Mouse (Mus musculus) MEL (cell line): ENCODE measurements around the gene 4930453N24Rik. TPM values are rescaled to one million over a fixed set of nuclear protein-coding genes. Genes with fewer than 3 reads are reported as not detected.

Source experiments
- DNase-seq: peaks from one replicate; pipeline ENCODE4 v3.0.0; 2011; ENCODE audit warnings: low read depth, low spot score
- H3K27ac ChIP-seq: 2 replicates; pipeline ENCODE4 v1.5.1; 2012; ENCODE audit warnings: low read depth, mild to moderate bottlenecking, control low read depth, low read length, moderate library complexity; ENCODE audit not compliant: control insufficient read depth
- H3K27me3 ChIP-seq, 2 experiments: fragments of 150-350 bp in 1 of 2; sonication (generic) in 1 of 2; 2 replicates each; pipeline ENCODE4 v1.6.1; 2012; ENCODE audit warnings: low read length in 2 of 2, mild to moderate bottlenecking in 2 of 2, improper control_type of control experiment in 1 of 2, moderate library complexity in 1 of 2; ENCODE audit not compliant: insufficient read depth in 2 of 2, control insufficient read depth in 1 of 2
- H3K36me3 ChIP-seq, 2 experiments: 2 replicates each; pipeline ENCODE4 v1.6.1; 2012 to 2014; ENCODE audit warnings: low read length in 2 of 2, improper control_type of control experiment in 1 of 2, inconsistent platforms in 1 of 2, mild to moderate bottlenecking in 1 of 2; ENCODE audit not compliant: insufficient read depth in 2 of 2, control insufficient read depth in 1 of 2
- H3K4me1 ChIP-seq, 2 experiments: fragments of 150-350 bp in 1 of 2; sonication (generic) in 1 of 2; 2 replicates each; pipeline ENCODE4 v1.6.1; 2012; ENCODE audit warnings: low read length in 2 of 2, improper control_type of control experiment in 1 of 2, mild to moderate bottlenecking in 1 of 2; ENCODE audit not compliant: insufficient read depth in 2 of 2, control insufficient read depth in 1 of 2
- H3K4me3 ChIP-seq, 2 experiments: fragments of 150-350 bp in 1 of 2; sonication (generic) in 1 of 2; 2 replicates each; pipeline ENCODE4 v1.5.1; 2012; ENCODE audit warnings: low read depth in 2 of 2, low read length in 2 of 2, mild to moderate bottlenecking in 2 of 2, moderate library complexity in 2 of 2, control low read depth in 1 of 2, improper control_type of control experiment in 1 of 2; ENCODE audit not compliant: control insufficient read depth in 1 of 2, insufficient read depth in 1 of 2
- H3K79me2 ChIP-seq: 2 replicates; pipeline ENCODE4 v1.6.1; 2012; ENCODE audit warnings: mild to moderate bottlenecking, low read length, moderate library complexity; ENCODE audit not compliant: control insufficient read depth, poor library complexity, insufficient read depth
- H3K9ac ChIP-seq: 2 replicates; pipeline ENCODE4 v1.6.1; 2012; ENCODE audit warnings: low read depth, mild to moderate bottlenecking, control low read depth, low read length, moderate library complexity; ENCODE audit not compliant: control insufficient read depth, poor library complexity, severe bottlenecking
- H3K9me3 ChIP-seq: fragments of 150-350 bp; sonication (generic); replicated peaks from 2 replicates; pipeline ENCODE4 v1.6.1; 2012; ENCODE audit warnings: mild to moderate bottlenecking, low read length, improper control_type of control experiment, moderate library complexity; ENCODE audit not compliant: insufficient read depth
- BHLHE40 ChIP-seq: IDR thresholded peaks from 2 replicates; pipeline ENCODE4 v1.6.1; 2012; ENCODE audit warnings: low read depth, mild to moderate bottlenecking, inconsistent platforms, low read length, improper control_type of control experiment, borderline replicate concordance
- CTCF ChIP-seq, 3 experiments: IDR thresholded peaks in 2 of 3; conservative IDR thresholded peaks in 1 of 3; 2 replicates each; pipeline ENCODE4 v1.5.1; 2011 to 2012; ENCODE audit warnings: low read length in 3 of 3, low read depth in 2 of 3, mild to moderate bottlenecking in 2 of 3, improper control_type of control experiment in 1 of 3, inconsistent platforms in 1 of 3, mixed read lengths in 1 of 3, moderate library complexity in 1 of 3; ENCODE audit not compliant: control insufficient read depth in 1 of 3, insufficient read depth in 1 of 3, poor library complexity in 1 of 3, severe bottlenecking in 1 of 3
- E2F4 ChIP-seq: IDR thresholded peaks from 2 replicates; pipeline ENCODE4 v1.6.1; 2011; ENCODE audit warnings: low read depth, low read length, improper control_type of control experiment, borderline replicate concordance
- ELF1 ChIP-seq: IDR thresholded peaks from 2 replicates; pipeline ENCODE4 v1.6.1; 2014; ENCODE audit warnings: low read depth, mild to moderate bottlenecking, inconsistent platforms, low read length, improper control_type of control experiment, moderate library complexity
- EP300 ChIP-seq, 2 experiments: IDR thresholded peaks; 2 replicates each; pipeline ENCODE4 v1.6.1; 2011; ENCODE audit warnings: improper control_type of control experiment in 2 of 2, low read length in 2 of 2, low read depth in 1 of 2, mild to moderate bottlenecking in 1 of 2
- ETS1 ChIP-seq: IDR thresholded peaks from 2 replicates; pipeline ENCODE4 v1.6.1; 2012; ENCODE audit warnings: low read depth, mild to moderate bottlenecking, inconsistent platforms, low read length, improper control_type of control experiment, moderate library complexity
- GATA1 ChIP-seq: IDR thresholded peaks from 2 replicates; pipeline ENCODE4 v1.6.1; 2011; ENCODE audit warnings: low read depth, low read length, improper control_type of control experiment
- HCFC1 ChIP-seq: IDR thresholded peaks from 2 replicates; pipeline ENCODE4 v1.6.1; 2012; ENCODE audit warnings: low read depth, mild to moderate bottlenecking, inconsistent platforms, low read length, improper control_type of control experiment, moderate library complexity
- JUND ChIP-seq: IDR thresholded peaks from 2 replicates; pipeline ENCODE4 v1.6.1; 2011; ENCODE audit warnings: low read depth, mild to moderate bottlenecking, improper control_type of control experiment, low read length
- KAT2A ChIP-seq: conservative IDR thresholded peaks from 2 replicates; pipeline ENCODE4 v1.6.1; 2012; ENCODE audit warnings: low read depth, low read length, improper control_type of control experiment, inconsistent platforms
- MAFK ChIP-seq: IDR thresholded peaks from 2 replicates; pipeline ENCODE4 v1.6.1; 2011; ENCODE audit warnings: low read depth, mild to moderate bottlenecking, low read length, improper control_type of control experiment, borderline replicate concordance
- MAX ChIP-seq: IDR thresholded peaks from 2 replicates; pipeline ENCODE4 v1.6.1; 2011; ENCODE audit warnings: low read length, improper control_type of control experiment
- MAZ ChIP-seq: IDR thresholded peaks from 2 replicates; pipeline ENCODE4 v1.6.1; 2012; ENCODE audit warnings: low read depth, mild to moderate bottlenecking, inconsistent platforms, low read length, improper control_type of control experiment
- MEF2A ChIP-seq: IDR thresholded peaks from 2 replicates; pipeline ENCODE4 v1.6.1; 2014; ENCODE audit warnings: low read depth, mild to moderate bottlenecking, inconsistent platforms, low read length, improper control_type of control experiment; ENCODE audit not compliant: poor library complexity, insufficient replicate concordance, severe bottlenecking; ENCODE audit errors: extremely low read depth
- MXI1 ChIP-seq: IDR thresholded peaks from 2 replicates; pipeline ENCODE4 v1.6.1; 2011; ENCODE audit warnings: mild to moderate bottlenecking, low read depth, low read length, improper control_type of control experiment
- MYB ChIP-seq: IDR thresholded peaks from 2 replicates; pipeline ENCODE4 v1.6.1; 2011; ENCODE audit warnings: mild to moderate bottlenecking, low read depth, low read length, improper control_type of control experiment
- MYC ChIP-seq: IDR thresholded peaks from 2 replicates; pipeline ENCODE4 v1.6.1; 2011; ENCODE audit warnings: low read depth, mild to moderate bottlenecking, low read length, improper control_type of control experiment, moderate library complexity
- NELFE ChIP-seq: IDR thresholded peaks from 2 replicates; pipeline ENCODE4 v1.6.1; 2011; ENCODE audit warnings: low read depth, low read length, improper control_type of control experiment
- NRF1 ChIP-seq: IDR thresholded peaks from 2 replicates; pipeline ENCODE4 v1.6.1; 2014; ENCODE audit warnings: low read depth, mild to moderate bottlenecking, inconsistent platforms, low read length, improper control_type of control experiment, moderate library complexity; ENCODE audit not compliant: poor library complexity, insufficient read depth, severe bottlenecking
- POLR2A ChIP-seq, 2 experiments: IDR thresholded peaks; 2 replicates each; pipeline ENCODE4 v1.6.1; 2011 to 2012; ENCODE audit warnings: low read length in 2 of 2, mild to moderate bottlenecking in 2 of 2, control low read depth in 1 of 2, improper control_type of control experiment in 1 of 2, low read depth in 1 of 2, moderate library complexity in 1 of 2; ENCODE audit not compliant: control insufficient read depth in 1 of 2, insufficient read depth in 1 of 2, poor library complexity in 1 of 2
- POLR2AphosphoS2 ChIP-seq: IDR thresholded peaks from 2 replicates; pipeline ENCODE4 v1.6.1; 2011; ENCODE audit warnings: low read length, improper control_type of control experiment
- POLR2AphosphoS5 ChIP-seq: IDR thresholded peaks from 2 replicates; pipeline ENCODE4 v1.6.1; 2012; ENCODE audit warnings: low read depth, borderline replicate concordance, mild to moderate bottlenecking, inconsistent platforms, low read length, moderate library complexity, mixed read lengths
- RAD21 ChIP-seq: IDR thresholded peaks from 2 replicates; pipeline ENCODE4 v1.6.1; 2011; ENCODE audit warnings: mild to moderate bottlenecking, low read depth, low read length, improper control_type of control experiment
- SIN3A ChIP-seq: IDR thresholded peaks from 2 replicates; pipeline ENCODE4 v1.6.1; 2012; ENCODE audit warnings: low read length, improper control_type of control experiment, inconsistent platforms
- TAL1 ChIP-seq: IDR thresholded peaks from 2 replicates; pipeline ENCODE4 v1.6.1; 2012; ENCODE audit warnings: mild to moderate bottlenecking, inconsistent platforms, low read length, moderate library complexity, mixed read lengths
- TBP ChIP-seq: IDR thresholded peaks from 2 replicates; pipeline ENCODE4 v1.8.0; 2011; ENCODE audit warnings: low read depth, low read length, improper control_type of control experiment
- TCF12 ChIP-seq: IDR thresholded peaks from 2 replicates; pipeline ENCODE4 v1.6.1; 2014; ENCODE audit warnings: low read depth, mild to moderate bottlenecking, inconsistent platforms, low read length, improper control_type of control experiment, moderate library complexity
- UBTF ChIP-seq: IDR thresholded peaks from 2 replicates; pipeline ENCODE4 v1.6.1; 2012; ENCODE audit warnings: low read depth, mild to moderate bottlenecking, inconsistent platforms, low read length, improper control_type of control experiment, moderate library complexity, borderline replicate concordance; ENCODE audit not compliant: insufficient read depth
- USF2 ChIP-seq, 2 experiments: IDR thresholded peaks; 2 replicates each; pipeline ENCODE4 v1.6.1; 2011 to 2012; ENCODE audit warnings: improper control_type of control experiment in 2 of 2, low read length in 2 of 2, borderline replicate concordance in 1 of 2, inconsistent platforms in 1 of 2, low read depth in 1 of 2, mild to moderate bottlenecking in 1 of 2; ENCODE audit not compliant: insufficient read depth in 1 of 2
- ZC3H11A ChIP-seq: IDR thresholded peaks from 2 replicates; pipeline ENCODE4 v1.6.1; 2012; ENCODE audit warnings: low read depth, mild to moderate bottlenecking, inconsistent platforms, low read length, improper control_type of control experiment
- ZMIZ1 ChIP-seq: IDR thresholded peaks from 2 replicates; pipeline ENCODE4 v1.6.1; 2012; ENCODE audit warnings: low read depth, mild to moderate bottlenecking, inconsistent platforms, low read length, improper control_type of control experiment, moderate library complexity
- ZNF384 ChIP-seq: IDR thresholded peaks from 2 replicates; pipeline ENCODE4 v1.6.1; 2012; ENCODE audit warnings: low read depth, mild to moderate bottlenecking, inconsistent platforms, low read length, improper control_type of control experiment
- polyA plus RNA-seq, 2 experiments: library from polyadenylated mRNA; stranded (reverse) in 1 of 2; unstranded in 1 of 2; fragments of >175 nt in 1 of 2; fragments of >200 nt in 1 of 2; gene quantifications; 2 replicates each; pipeline versions ENCODE4 v1.2.1 to v1.2.4; 2012; ENCODE audit warnings: low replicate concordance in 2 of 2, low read depth in 1 of 2; ENCODE audit not compliant: insufficient read length in 2 of 2, insufficient read depth in 1 of 2, missing spikeins in 1 of 2
- total RNA-seq: library from RNA; depleted of rRNA; stranded (reverse); fragments of 300-350 nt; gene quantifications from 2 replicates; pipeline ENCODE4 v1.2.3, GENCODE M21; 2012

The 4930453N24Rik gene
- total and polyA plus RNA-seq, 3 experiments, result 19.4 to 20.5 TPM; not detected in 1

- H3K9me3 ChIP-seq, result no peaks in the 10 kb centered on the region
- H3K27ac ChIP-seq, result no peak overlapping the region
- H3K79me2 ChIP-seq, result no peaks in the 10 kb centered on the region
- no peaks in the 10 kb centered on the region for H3K27me3 ChIP-seq
- H3K36me3 ChIP-seq, result no peaks in the 10 kb centered on the region
- no peak overlapping the region for H3K4me3 ChIP-seq
- no peak for DNase-seq
- H3K9ac ChIP-seq, result no peak overlapping the region
- TF ChIP-seq HCFC1 (no peak), POLR2A (IDR thresholded peaks at IDR 0.05; ENCODE audit: control insufficient read depth in 1 of 2, insufficient read depth in 1 of 2, low read depth in 1 of 2, low read length in 2 of 2, poor library complexity in 1 of 2) (no peak), POLR2AphosphoS2 (no peak), MEF2A (no peak), E2F4 (no peak), MXI1 (no peak), KAT2A (no peak), NELFE (no peak), ZMIZ1 (no peak), NRF1 (no peak), UBTF (no peak), MAZ (no peak), POLR2AphosphoS5 (no peak), ZC3H11A (no peak), BHLHE40 (no peak), GATA1 (no peak), ELF1 (no peak), RAD21 (no peak), USF2 (IDR thresholded peaks at IDR 0.05; ENCODE audit: borderline replicate concordance in 1 of 2, insufficient read depth in 1 of 2, low read depth in 1 of 2, low read length in 2 of 2) (no peak), EP300 (IDR thresholded peaks at IDR 0.05; ENCODE audit: low read depth in 1 of 2, low read length in 2 of 2) (no peak)
- no peaks in the 10 kb centered on the region for H3K4me1 ChIP-seq
These were observed 25.9 kb downstream of the 4930453N24Rik start for GRCm38 (mm10) chr16:64745089-64745488.

- H3K36me3 ChIP-seq, result no peaks in the 10 kb centered on the region
- DNase-seq, result no peak
- H3K79me2 ChIP-seq, result no peaks in the 10 kb centered on the region
- no peak overlapping the region for H3K9ac ChIP-seq
- no peaks in the 10 kb centered on the region for H3K4me1 ChIP-seq
- H3K9me3 ChIP-seq, result no peaks in the 10 kb centered on the region
- no peak overlapping the region for H3K27ac ChIP-seq
- no peak overlapping the region for H3K4me3 ChIP-seq
- H3K27me3 ChIP-seq, result peaks cover 0 to 2% of the 10 kb centered on the region in 2 experiments; a peak in 1 of 4 replicates
- TF ChIP-seq TCF12 (no peak), MYB (no peak), MYC (no peak), POLR2A (IDR thresholded peaks at IDR 0.05; ENCODE audit: control insufficient read depth in 1 of 2, insufficient read depth in 1 of 2, low read depth in 1 of 2, low read length in 2 of 2, poor library complexity in 1 of 2) (no peak), MAFK (no peak), TBP (no peak), ETS1 (no peak), GATA1 (no peak), E2F4 (no peak), ZNF384 (no peak), MAX (no peak), EP300 (IDR thresholded peaks at IDR 0.05; ENCODE audit: low read depth in 1 of 2, low read length in 2 of 2) (no peak), POLR2AphosphoS2 (no peak), JUND (no peak), ZMIZ1 (no peak), SIN3A (no peak), TAL1 (no peak), CTCF (IDR thresholded peaks at IDR 0.05 in 2 of 3, conservative IDR thresholded peaks at IDR 0.05 in 1 of 3; ENCODE audit: control insufficient read depth in 1 of 3, insufficient read depth in 1 of 3, low read depth in 2 of 3, low read length in 3 of 3, poor library complexity in 1 of 3, severe bottlenecking in 1 of 3) (no peak)
These were observed 33.7 kb downstream of the 4930453N24Rik start for GRCm38 (mm10) chr16:64737289-64737688.
